23 mouse cellular contexts compared by ENCODE assay signal in the genomic region with DNA sequence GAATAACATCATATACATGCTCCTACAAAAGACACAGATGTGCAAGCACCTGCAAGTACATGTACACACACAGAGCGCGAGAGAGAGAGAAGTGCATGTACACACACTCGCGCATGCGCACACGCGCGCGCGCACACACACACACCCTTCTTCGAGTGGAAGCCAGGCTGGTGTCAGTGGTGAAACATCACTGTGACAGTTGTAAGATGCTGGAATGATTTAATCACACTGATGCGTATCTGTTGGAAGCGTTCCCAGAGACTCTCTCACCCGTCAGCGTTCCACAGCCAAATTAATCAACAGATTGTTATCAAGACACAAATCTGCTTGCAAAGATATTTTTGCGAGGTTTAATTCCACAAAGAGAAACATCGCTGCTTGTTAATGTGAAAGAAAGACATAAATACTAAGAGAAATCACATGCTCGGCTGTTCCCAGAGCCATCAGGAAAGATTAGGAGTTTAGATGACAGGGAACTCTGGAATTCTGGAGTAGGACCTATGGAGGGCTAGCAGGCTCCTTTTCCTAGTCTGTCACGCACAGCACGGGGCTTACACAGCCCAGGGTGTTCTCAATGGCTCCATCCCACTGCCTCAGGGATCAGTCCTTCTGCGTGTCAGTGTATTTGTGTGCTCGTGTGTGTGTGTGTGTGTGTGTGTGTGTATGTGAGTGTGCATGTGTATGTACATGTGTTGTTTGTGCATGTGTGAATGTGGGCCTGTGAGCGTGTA.
DNase-seq lines count a peak whose midpoint lies in the region; ATAC-seq and TF ChIP-seq lines count a peak whose summit lies in the region.
"Had no signal": no experiment of that assay in that cellular context is flagged by ENCODE, and none has a peak within 500 bp of the region (broad histone marks: within the 10 kb centered on the region; RNA-seq: fewer than 3 reads in every experiment).

No protein-coding gene starts in this region.

- H3K27ac ChIP-seq in forebrain, embryonic 14.5 days (ENCODE audit: low read depth, low read length): peak overlapping the region; percentile 71
- no peak overlapping the region for H3K27ac ChIP-seq in forebrain, embryonic 11.5 days (ENCODE audit: low read depth, low read length)
- 0 out of 2 replicates have a peak overlapping the region, but pooled peaks have one; percentile 42 for H3K27ac ChIP-seq in stomach, embryonic 15.5 days
- no peak overlapping the region for H3K27ac ChIP-seq in stomach, postnatal 0 days (replicated peaks)
- H3K27ac ChIP-seq in layer of hippocampus, adult 2 months: no peak overlapping the region
- H3K27ac ChIP-seq in heart, embryonic 10.5 days: no peak overlapping the region
- H3K27ac ChIP-seq: heart, embryonic 13.5 days; hindbrain, embryonic 13.5 days; intestine, embryonic 15.5 days; kidney, embryonic 15.5 days; limb, embryonic 12.5 days; liver, embryonic 15.5 days; neural tube, embryonic 12.5 days had no signal

- DNase-seq in forebrain, embryonic 14.5 days (ENCODE audit: low spot score): peak; percentile 89
- no peak for DNase-seq in forebrain, embryonic 11.5 days (ENCODE audit: low spot score)
- DNase-seq in stomach, postnatal 0 days (ENCODE audit: low spot score): no peak
- DNase-seq in layer of hippocampus, adult 2 months (ENCODE audit: low spot score in 2 of 2): peak; percentile 25 to 66
- DNase-seq in heart, embryonic 10.5 days (ENCODE audit: low spot score): no peak
- no peak for DNase-seq in urinary bladder, postnatal 10 days (ENCODE audit: low spot score)
- DNase-seq: adrenal gland, postnatal 10 days; B cell, adult 2 months; cerebellum, adult 11-12 months; cerebellum, postnatal 36 days; heart, adult 11 months; right cerebral cortex, postnatal 4 days; thymus, postnatal 25 days had no signal

- H3K4me3 ChIP-seq in forebrain, embryonic 14.5 days (ENCODE audit: low read depth, low read length): no peak overlapping the region
- no peak overlapping the region for H3K4me3 ChIP-seq in forebrain, embryonic 11.5 days (ENCODE audit: low read depth, low read length)
- H3K4me3 ChIP-seq in stomach, embryonic 15.5 days (replicated peaks): no peak overlapping the region
- H3K4me3 ChIP-seq in stomach, postnatal 0 days (ENCODE audit: low read depth, low read length): no peak overlapping the region
- H3K4me3 ChIP-seq in layer of hippocampus, adult 2 months: no peak overlapping the region
- H3K4me3 ChIP-seq in heart, embryonic 10.5 days: no peak overlapping the region
- H3K4me3 ChIP-seq: heart, embryonic 13.5 days; hindbrain, embryonic 13.5 days; intestine, embryonic 15.5 days; kidney, embryonic 15.5 days; limb, embryonic 12.5 days; liver, embryonic 15.5 days; neural tube, embryonic 12.5 days had no signal

- peak; percentile 65; the same call in 1 of the 2 replicates for ATAC-seq in forebrain, embryonic 14.5 days
- ATAC-seq in forebrain, embryonic 11.5 days (replicated peaks; ENCODE audit: low FRiP score): no peak
- no peak for ATAC-seq in stomach, embryonic 15.5 days (ENCODE audit: insufficient read depth, low FRiP score, low read depth)
- no peak for ATAC-seq in stomach, postnatal 0 days (ENCODE audit: low FRiP score, low TSS enrichment)
- ATAC-seq: intestine, embryonic 15.5 days; lung, postnatal 0 days had no signal

- no peak overlapping the region for H3K4me2 ChIP-seq in forebrain, embryonic 14.5 days (ENCODE audit: low read length)
- no peak overlapping the region for H3K4me2 ChIP-seq in forebrain, embryonic 11.5 days (ENCODE audit: low read depth, low read length, severe bottlenecking)
- H3K4me2 ChIP-seq in stomach, embryonic 15.5 days: no peak overlapping the region
- no peak overlapping the region for H3K4me2 ChIP-seq in stomach, postnatal 0 days (replicated peaks; ENCODE audit: low read depth)
- H3K4me2 ChIP-seq: heart, embryonic 13.5 days; hindbrain, embryonic 13.5 days; intestine, embryonic 15.5 days; kidney, embryonic 15.5 days; limb, embryonic 12.5 days; liver, embryonic 15.5 days; midbrain, embryonic 11.5 days; neural tube, embryonic 12.5 days had no signal

- no peaks in the 10 kb centered on the region for H3K4me1 ChIP-seq in forebrain, embryonic 14.5 days (ENCODE audit: control insufficient read depth, insufficient read depth, low read length)
- no peaks in the 10 kb centered on the region for H3K4me1 ChIP-seq in forebrain, embryonic 11.5 days (replicated peaks; ENCODE audit: control insufficient read depth, insufficient read depth, low read length)
- no peaks in the 10 kb centered on the region for H3K4me1 ChIP-seq in stomach, embryonic 15.5 days
- no peaks in the 10 kb centered on the region for H3K4me1 ChIP-seq in stomach, postnatal 0 days (replicated peaks; ENCODE audit: control insufficient read depth, insufficient read depth)
- H3K4me1 ChIP-seq in heart, embryonic 10.5 days: peaks cover 7% of the 10 kb centered on the region; the same call in 1 of the 2 replicates
- H3K4me1 ChIP-seq: intestine, embryonic 15.5 days; kidney, embryonic 15.5 days; liver, embryonic 15.5 days; neural tube, embryonic 12.5 days had no signal

- WGBS in forebrain, embryonic 14.5 days: 72% methylated on average over 23 of the region's 23 CpGs
- WGBS in forebrain, embryonic 11.5 days: 91% methylated on average over 23 of the region's 23 CpGs
- WGBS in stomach, embryonic 15.5 days: 63% methylated on average over 23 of the region's 23 CpGs
- 59% methylated on average over 23 of the region's 23 CpGs for WGBS in stomach, postnatal 0 days
- 89% methylated on average over 23 of the region's 23 CpGs for WGBS in heart, embryonic 10.5 days

- no peak for TF ChIP-seq EP300 in stomach, postnatal 0 days (optimal IDR thresholded peaks at IDR 0.05)

- TF ChIP-seq CTCF in stomach, postnatal 0 days (IDR thresholded peaks at IDR 0.05; ENCODE audit: low read depth): no peak
- TF ChIP-seq CTCF in layer of hippocampus, adult 2 months (conservative IDR thresholded peaks at IDR 0.05): no peak

- H3K36me3 ChIP-seq in forebrain, embryonic 14.5 days (ENCODE audit: control insufficient read depth, insufficient read depth, low read length): no peaks in the 10 kb centered on the region
- H3K36me3 ChIP-seq in forebrain, embryonic 11.5 days (ENCODE audit: control insufficient read depth, insufficient read depth, low read length): no peaks in the 10 kb centered on the region
- no peaks in the 10 kb centered on the region for H3K36me3 ChIP-seq in stomach, embryonic 15.5 days
- no peaks in the 10 kb centered on the region for H3K36me3 ChIP-seq in stomach, postnatal 0 days (ENCODE audit: control insufficient read depth, insufficient read depth, low read length)
- H3K36me3 ChIP-seq in heart, embryonic 10.5 days: no peaks in the 10 kb centered on the region
- H3K36me3 ChIP-seq: heart, embryonic 13.5 days; hindbrain, embryonic 13.5 days; intestine, embryonic 15.5 days; kidney, embryonic 15.5 days; limb, embryonic 12.5 days; liver, embryonic 15.5 days; neural tube, embryonic 12.5 days had no signal

- no peak overlapping the region for H3K9ac ChIP-seq in forebrain, embryonic 14.5 days (ENCODE audit: low read length)
- no peak overlapping the region for H3K9ac ChIP-seq in forebrain, embryonic 11.5 days (ENCODE audit: low read length)
- H3K9ac ChIP-seq in stomach, embryonic 15.5 days: no peak overlapping the region
- no peak overlapping the region for H3K9ac ChIP-seq in stomach, postnatal 0 days (ENCODE audit: low read length)
- H3K9ac ChIP-seq: heart, embryonic 13.5 days; hindbrain, embryonic 13.5 days; intestine, embryonic 15.5 days; kidney, embryonic 15.5 days; limb, embryonic 12.5 days; liver, embryonic 15.5 days; neural tube, embryonic 12.5 days had no signal

- no peaks in the 10 kb centered on the region for H3K9me3 ChIP-seq in forebrain, embryonic 14.5 days (replicated peaks; ENCODE audit: control insufficient read depth, low read length)
- H3K9me3 ChIP-seq in forebrain, embryonic 11.5 days (ENCODE audit: control insufficient read depth, low read length): no peaks in the 10 kb centered on the region
- H3K9me3 ChIP-seq in stomach, embryonic 15.5 days: no peaks in the 10 kb centered on the region
- no peaks in the 10 kb centered on the region for H3K9me3 ChIP-seq in stomach, postnatal 0 days (ENCODE audit: control insufficient read depth, low read length)
- no peaks in the 10 kb centered on the region for H3K9me3 ChIP-seq in heart, embryonic 10.5 days
- H3K9me3 ChIP-seq: heart, embryonic 13.5 days; hindbrain, embryonic 13.5 days; intestine, embryonic 15.5 days; kidney, embryonic 15.5 days; limb, embryonic 12.5 days; liver, embryonic 15.5 days; neural tube, embryonic 12.5 days had no signal

- H3K27me3 ChIP-seq in forebrain, embryonic 14.5 days (replicated peaks; ENCODE audit: control insufficient read depth, insufficient read depth, low read length): no peaks in the 10 kb centered on the region
- H3K27me3 ChIP-seq in forebrain, embryonic 11.5 days (ENCODE audit: control insufficient read depth, insufficient read depth, low read length): no peaks in the 10 kb centered on the region
- no peaks in the 10 kb centered on the region for H3K27me3 ChIP-seq in stomach, embryonic 15.5 days (replicated peaks)
- H3K27me3 ChIP-seq in stomach, postnatal 0 days (ENCODE audit: control insufficient read depth, insufficient read depth, low read length): no peaks in the 10 kb centered on the region
- H3K27me3 ChIP-seq in heart, embryonic 10.5 days (ENCODE audit: insufficient read depth, poor library complexity, severe bottlenecking): 0 out of 2 replicates have a peak, but pooled peaks cover 3% of the 10 kb centered on the region
- H3K27me3 ChIP-seq: heart, embryonic 13.5 days; intestine, embryonic 15.5 days; kidney, embryonic 15.5 days; limb, embryonic 12.5 days; liver, embryonic 15.5 days; neural tube, embryonic 12.5 days had no signal

Comparison
In these comparisons a context has a peak if more than half of its experiments do, and no peak if none do; other contexts are left out.
1. DNase-seq: peak in forebrain, embryonic 14.5 days (single experiment) and layer of hippocampus, adult 2 months (2 of 2); none in forebrain, embryonic 11.5 days (single experiment), stomach, postnatal 0 days (single experiment), heart, embryonic 10.5 days (single experiment) and urinary bladder, postnatal 10 days (single experiment).
2. H3K27ac ChIP-seq: peak in forebrain, embryonic 14.5 days (single experiment) and stomach, embryonic 15.5 days (single experiment); none in forebrain, embryonic 11.5 days (single experiment), stomach, postnatal 0 days (single experiment), layer of hippocampus, adult 2 months (single experiment) and heart, embryonic 10.5 days (single experiment).